Mouse (Mus musculus): ENCODE results near the gene 1700020D05Rik.

GRCm38 (mm10) chr19:5485821-5486220, 17.8 kb downstream of the 1700020D05Rik start:
- TF ChIP-seq CTCF (conservative IDR thresholded peaks at IDR 0.05; ENCODE audit: low read length) (no peak), NANOG (IDR thresholded peaks at IDR 0.05; ENCODE audit: borderline replicate concordance, low read length) (no peak)
